Mouse (Mus musculus): Measurements from ENCODE around the gene Dntt. TPM values are rescaled to one million over a fixed set of nuclear protein-coding genes. Genes with fewer than 3 reads are reported as not detected.
A peak's percentile ranks its signal among the peaks of the same experiment; 100 is the strongest.

Gene Dntt
- total RNA-seq, 4 experiments from 2014 or later = 0.13 to 0.16 TPM; not detected in 2

DNA sequence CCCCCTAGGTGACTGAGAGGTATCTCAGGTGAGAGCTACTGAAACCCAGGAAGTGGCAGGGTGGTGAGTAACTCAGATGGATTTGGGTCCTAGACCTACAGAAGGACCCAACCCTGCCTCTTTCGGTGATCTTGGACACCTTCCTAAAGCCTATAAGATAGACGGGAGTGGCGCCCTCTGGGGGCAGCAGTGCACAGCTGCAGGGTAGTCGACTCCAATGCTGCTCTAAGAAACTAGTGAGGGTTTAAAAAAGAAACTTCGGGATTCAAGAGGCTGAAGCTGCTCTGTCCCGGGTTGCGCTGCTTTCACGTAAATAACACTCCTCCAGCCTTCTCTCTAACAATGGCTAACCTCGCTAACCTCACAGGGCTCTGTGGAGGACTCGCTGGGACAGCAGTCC, 24.5 kb downstream of the Dntt start:
- no peak for DNase-seq (ENCODE audit: low spot score in 2 of 2)

DNA sequence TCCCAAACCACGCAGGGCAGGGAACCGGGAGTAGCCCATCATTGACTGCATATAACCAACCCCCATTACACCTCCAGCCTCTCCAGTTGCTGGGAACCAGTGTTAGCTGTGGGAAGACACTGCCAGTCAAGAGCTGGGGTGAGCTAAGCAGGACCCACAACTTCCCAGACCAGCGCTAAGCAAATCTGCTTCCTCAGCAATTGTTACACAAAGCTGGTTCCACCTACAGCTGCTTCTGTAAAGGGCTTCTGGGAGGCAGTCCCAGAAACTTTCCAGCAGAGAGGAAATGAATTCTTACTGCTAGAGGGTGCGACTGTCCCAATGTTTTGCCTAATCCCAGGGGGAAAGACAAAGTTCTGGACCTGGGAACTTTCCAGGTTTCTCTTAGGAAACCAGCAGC, 25.6 kb downstream of the Dntt start:
- DNase-seq (ENCODE audit: low spot score in 2 of 2) = no peak

DNA sequence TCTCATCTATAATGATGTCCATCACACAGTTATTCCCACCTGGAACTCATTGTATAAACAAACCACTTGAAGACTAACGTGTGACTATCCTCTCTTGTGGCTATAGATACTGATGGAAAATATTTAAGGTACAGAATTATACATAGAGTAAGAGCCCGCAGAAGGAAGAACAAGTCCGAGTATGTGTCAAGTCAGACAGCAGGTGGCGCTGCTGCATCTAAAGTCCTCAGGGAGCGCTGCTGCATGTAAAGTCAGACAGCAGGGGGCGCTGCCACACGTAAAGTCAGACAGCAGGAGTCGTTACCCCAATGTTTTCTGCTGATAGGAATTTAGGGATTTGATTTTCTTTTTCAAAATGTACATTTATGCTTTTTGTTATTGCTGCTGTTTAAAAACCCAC, 42.4 kb downstream of the Dntt start:
- DNase-seq (ENCODE audit: low spot score in 2 of 2) = peak; percentile 63 to 68

DNA sequence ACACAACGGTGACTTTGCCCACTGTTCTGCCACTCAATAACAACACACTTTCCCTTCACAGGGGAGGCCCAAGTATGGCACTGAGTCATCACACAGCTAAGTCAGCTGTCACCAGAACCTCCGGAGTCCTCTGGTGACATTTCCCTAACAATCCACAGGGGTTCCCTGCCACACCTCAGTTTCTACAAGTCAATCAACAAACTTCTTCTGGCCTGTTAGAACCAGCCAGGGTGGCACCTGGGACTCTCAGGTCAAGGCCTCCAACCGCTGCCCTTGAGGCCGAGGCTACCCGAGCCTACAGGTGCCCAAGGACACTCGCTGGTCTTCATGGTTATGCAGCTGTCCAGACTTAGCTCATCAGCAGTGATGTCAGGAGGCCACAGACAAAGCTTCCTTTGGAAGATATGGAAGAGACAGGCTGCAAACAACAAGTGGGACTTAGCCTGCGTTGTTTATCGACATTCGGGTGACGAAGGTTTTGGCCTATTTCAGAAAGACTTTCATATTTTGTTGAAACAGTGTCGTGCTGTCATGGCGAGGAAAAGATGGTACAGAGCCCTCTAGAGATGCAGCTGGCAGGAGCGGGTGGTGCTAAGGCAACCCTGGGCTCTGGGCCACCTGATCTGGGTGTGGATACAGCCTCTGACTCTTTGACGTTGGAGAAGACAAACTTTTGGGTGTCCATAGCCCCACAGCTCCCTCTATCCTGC, 44.8 kb downstream of the Dntt start:
- DNase-seq (ENCODE audit: low spot score in 2 of 2) = no peak

DNA sequence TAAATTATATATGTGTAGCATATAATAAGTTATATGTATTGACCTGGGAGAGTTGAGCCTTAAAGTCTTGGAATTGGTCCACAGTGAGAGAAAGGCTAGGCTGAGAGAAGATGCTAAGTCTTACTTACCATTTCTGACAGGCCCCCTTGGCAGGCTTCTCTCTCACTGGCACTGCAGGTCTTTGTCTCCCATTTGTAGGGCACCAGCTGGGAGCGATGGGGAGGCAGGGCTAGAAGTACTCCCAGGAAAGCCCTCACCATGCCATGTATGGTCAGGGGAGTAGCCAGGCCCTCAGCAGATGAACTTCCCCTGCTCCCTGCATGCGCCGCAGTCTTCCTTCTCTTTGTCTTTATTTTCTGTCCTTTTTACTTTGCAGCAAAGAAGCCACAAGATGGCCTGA, 47.8 kb downstream of the Dntt start, which contains the start of gene Opalin:
TSS of gene Opalin (minus strand) at position 208 of the 400 bp plus-strand sequence.
- no peak for DNase-seq (ENCODE audit: low spot score in 2 of 2)

DNA sequence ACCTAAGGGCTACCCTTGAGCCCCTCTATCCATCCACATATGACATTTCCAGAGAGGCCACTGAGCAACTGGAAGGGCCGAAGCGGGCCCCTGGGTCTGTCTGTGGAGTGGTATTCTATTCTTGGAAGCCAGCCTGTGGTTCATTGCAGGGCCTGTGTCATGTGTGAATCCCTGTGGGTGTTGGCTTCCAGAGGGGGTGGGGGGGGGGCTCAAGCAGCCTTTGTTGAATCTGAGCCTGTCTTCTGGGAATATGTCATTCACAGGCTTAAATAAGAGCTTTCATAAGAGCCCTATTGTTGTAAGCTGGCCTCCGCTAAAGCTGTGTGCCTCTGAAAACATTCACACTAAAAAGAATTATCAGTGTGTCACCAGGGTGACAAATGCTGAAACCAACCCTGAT, 52.5 kb downstream of the Dntt start:
- no peak for DNase-seq (ENCODE audit: low spot score in 2 of 2)

DNA sequence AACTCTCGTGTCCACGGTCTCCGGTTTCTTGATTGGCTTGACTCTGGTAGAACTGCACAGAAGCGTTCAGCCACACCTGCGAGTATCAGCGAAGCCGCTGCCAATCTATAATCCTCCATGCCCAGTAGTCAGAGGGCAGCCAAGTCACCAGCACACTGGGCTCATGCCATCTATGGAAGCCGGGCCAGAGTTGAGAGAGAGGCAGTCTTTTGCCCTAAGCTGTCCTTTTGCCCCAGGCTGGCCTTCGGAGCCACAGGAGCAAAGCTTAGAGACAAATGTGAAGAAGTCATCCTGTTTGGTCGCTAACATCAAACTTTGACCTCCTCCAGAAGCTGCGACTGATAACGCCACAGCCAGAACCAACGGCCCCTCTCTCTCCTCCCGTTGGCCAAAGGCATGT, 54.6 kb downstream of the Dntt start:
- DNase-seq (ENCODE audit: low spot score in 2 of 2) = no peak

DNA sequence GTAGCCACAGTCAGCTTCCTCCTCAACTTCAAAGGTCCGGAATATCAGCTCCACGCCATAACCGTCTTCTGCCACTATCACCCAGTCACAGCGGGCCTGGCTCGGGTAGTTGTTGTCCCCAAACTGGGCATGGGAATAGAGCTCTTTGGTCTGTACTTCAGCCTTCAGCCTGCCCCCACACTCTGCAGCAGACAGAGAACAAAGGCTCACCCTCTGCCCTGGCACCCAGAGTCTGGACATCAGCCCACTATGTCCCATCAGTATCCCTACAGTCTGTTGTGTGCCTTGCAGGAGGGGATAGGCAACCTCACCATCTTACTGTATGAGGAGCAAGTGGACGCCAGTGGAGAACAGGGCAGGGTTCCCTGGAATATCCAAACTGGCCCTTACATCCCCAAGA, 57.2 kb downstream of the Dntt start:
- DNase-seq (ENCODE audit: low spot score in 2 of 2) = no peak

DNA sequence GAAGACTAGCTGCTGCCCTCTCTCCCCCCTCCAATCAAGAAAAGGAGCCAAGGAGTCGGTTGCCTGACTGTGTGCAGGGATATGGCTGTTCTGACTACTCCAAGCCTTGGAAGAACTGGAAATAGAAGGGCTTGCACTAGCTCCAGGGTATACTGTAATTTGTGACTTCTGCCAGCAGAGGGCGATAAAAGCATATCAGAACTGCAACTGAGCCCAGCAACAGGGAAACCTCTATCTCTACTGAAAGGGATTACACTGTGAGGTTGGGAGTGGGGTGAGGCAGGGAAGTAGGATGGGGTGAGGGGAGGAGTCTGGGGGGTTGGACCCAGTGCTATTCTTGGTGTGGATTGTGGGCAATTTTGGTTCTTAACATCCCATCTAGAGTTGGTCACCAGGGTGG, 57.6 kb downstream of the Dntt start:
- DNase-seq (ENCODE audit: low spot score in 2 of 2) = peak; percentile 43

DNA sequence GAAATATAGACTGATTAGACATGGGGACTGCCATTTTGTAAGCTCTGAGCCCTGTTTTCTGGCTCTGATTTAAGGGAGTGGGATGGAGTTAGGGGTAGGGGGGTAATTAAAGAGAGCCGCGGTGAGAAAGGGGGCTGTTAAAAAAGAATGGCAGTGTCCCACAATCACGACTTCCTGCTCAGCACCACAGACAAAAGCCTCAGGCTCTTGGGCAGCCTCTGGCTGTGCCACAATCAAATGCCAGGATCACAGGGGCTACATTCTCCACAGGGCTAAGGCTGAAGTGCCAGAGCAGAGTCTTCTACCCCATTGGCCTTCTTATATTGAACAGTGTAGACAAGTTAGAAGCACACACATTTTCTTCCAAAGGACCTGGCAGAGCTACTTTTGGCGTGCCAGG, 58.8 kb downstream of the Dntt start:
- DNase-seq (ENCODE audit: low spot score in 2 of 2) = no peak

DNA sequence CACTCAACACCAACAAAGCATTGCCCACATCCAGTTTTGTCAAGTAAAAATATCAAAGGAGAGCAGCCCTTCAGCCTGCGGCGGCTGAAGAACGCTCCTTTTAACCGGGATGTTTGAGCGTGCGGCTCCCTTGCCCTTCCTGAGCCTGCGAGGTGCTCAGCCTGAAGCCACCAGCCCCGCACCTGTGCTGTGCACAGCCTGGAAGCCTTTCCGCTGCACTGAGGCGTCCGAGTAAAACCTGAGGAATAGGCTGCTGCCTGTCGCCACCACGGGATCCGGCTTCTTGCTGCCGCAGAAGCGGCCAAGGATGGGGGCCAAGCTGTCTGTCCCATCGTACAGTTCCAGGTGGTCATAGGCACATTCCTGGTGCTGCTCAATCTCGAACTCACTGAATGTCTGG, 59.4 kb downstream of the Dntt start:
- DNase-seq (ENCODE audit: low spot score in 2 of 2) = no peak

DNA sequence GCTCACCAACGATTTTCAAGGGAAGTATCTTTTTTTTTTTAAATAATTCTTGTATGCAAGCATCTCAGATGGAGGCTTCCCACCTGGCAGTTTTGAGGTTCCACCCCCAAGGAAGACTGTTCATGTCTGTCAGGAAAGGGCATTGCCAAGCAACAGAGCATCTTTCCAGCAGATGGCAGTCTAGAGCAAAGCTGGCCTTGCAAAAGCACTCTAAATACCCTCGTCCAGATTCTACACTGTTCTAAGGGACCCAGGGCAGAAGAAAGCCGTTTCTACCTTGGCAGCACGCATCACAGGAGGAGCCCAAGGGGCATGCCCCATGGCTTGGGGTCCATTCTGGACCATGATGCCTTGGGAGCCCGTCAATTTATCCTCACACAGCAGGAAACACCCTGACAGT, 60.8 kb downstream of the Dntt start:
- DNase-seq (ENCODE audit: low spot score in 2 of 2) = no peak

DNA sequence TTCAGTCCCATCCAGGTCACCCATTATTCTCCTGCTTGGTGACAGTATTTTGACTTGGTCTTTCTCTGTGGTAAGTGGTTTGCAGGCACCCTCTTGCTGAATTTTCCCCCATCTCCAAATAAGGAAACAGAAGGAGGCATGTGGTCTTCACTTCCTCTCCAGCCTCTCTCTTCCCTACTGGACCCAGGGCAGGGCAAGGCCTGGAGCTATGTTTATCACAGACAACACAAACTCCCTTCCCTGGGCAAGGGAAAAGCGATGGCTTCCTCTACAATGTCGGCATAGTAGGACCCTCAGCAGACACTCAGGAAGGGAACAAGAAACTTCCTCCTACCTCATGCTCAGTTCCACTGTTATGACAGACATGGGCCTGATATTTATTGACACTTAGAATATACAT, 62.8 kb downstream of the Dntt start:
- DNase-seq (ENCODE audit: low spot score in 2 of 2) = no peak

DNA sequence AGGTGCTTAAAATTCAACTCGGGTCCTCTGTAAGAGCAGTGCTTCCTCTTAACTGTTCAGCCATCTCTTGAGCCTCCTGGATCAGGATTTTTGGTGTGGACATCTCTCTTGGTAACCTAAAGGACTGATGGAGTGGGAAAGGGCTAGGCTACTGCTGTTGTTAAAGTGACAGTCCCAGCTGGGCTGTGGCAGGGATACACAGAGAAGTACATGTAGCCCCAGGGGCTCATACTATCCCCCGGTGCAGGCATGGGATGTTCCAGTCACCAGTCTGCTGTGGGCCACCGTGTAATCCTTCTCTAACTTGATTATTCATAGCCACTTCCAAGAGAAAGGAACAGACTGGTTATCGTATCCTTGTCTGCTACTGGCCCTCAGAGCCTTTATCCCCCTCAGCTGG, 68.0 kb downstream of the Dntt start:
- no peak for DNase-seq (ENCODE audit: low spot score in 2 of 2)

DNA sequence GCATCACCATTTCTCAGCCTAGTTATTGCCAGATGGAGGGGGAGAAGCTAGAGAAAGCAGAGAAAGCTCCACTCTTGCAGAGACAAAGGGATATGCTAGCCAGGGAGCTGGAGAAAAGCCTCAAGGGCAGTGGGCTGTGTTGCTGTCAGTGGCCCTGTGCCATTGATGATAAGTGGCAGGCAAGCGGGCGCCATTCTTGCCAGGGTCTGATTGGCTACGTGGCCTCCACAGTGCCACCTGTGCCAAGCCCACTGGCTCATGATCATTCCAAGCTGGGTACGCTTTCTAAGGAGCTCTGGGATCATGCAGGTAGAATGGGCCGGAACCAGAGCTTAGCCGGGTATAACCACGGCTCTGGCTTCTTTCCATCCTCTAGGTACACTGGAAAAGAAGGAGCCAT, 71.8 kb downstream of the Dntt start:
- no peak for DNase-seq (ENCODE audit: low spot score in 2 of 2)

DNA sequence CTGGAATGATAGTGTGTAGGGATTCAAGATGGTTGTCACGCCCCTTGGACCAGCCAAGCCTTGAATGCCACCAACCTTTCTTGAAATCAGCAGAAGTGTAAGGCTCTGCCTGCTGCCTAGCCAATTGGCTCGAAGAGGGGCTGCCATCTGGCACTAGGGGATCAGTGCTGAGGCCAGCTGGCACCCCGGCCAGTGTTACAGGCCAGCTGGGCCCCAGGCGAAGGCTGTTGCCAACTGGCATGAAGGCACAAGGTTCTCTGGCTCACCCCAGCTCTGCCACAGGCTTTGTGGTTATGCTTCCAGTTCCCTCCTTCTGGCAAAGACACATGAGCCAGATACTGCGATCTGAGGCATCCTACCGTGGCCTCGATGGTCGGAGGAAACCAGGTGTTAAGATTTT, 72.3 kb downstream of the Dntt start:
- DNase-seq (ENCODE audit: low spot score in 2 of 2) = peak; percentile 65 to 84

DNA sequence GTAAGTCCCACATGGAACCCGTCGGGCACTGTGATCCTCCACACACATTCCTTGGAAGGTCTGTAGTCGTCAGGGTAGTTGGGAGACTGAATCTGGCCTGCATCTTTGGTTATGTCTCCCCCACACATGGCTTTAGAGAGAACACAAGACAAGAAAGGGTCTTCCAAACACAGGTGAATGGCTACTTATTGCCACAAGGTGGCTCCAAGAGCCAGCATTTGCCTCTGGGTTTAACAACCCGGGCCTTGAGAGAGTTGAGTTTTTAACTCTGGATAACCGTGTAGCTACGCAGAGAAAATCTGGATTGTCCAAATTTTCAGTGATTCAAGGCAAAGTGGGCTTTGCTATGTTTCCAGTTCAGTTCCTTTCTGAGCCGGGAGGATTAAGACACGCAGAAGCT, 75.8 kb downstream of the Dntt start:
- DNase-seq (ENCODE audit: low spot score in 2 of 2) = no peak

DNA sequence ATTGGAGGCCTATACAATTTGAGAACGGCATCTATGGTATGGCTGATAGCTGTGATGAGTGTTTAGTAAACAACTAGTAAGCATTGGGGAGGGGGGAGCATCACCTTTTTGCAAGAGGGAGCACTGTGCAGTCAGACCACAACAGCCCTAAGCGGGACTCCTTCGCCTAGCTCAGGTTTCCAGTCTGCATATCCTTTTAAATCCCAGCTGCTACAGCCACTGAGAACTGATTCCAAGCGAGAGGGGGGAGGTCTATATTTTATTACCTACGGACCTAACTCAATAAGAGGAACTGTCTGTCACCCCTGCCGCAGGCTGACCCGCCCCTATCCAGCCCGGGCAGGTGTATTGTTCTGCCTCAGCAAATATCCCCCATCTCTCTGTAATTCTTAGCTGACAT, 78.5 kb downstream of the Dntt start:
- no peak for DNase-seq (ENCODE audit: low spot score in 2 of 2)

DNA sequence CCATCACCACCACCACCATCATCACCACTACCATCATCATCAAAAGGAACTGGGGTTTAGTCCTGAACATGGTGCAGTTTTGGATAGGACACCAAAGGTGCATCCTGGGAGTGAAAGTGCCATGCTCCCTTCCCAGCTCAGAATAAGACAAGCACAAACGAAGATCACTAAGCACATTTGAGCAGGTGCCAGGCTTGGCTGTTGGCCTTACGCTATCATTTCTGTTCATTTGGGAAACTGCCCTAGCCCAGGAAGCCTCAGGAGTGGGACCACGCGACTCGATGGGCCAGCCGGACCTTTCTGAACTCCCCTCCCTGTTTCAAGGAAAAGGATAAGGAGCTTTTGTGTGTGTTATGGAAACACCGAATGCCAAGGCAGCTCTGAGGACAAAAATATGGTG, 79.6 kb downstream of the Dntt start:
- no peak for DNase-seq (ENCODE audit: low spot score in 2 of 2)

Other genes with a start within 250 kb of the Dntt start
- gene Ccnj, start 198.0 kb upstream of the Dntt start, total RNA-seq (2022) = 1 to 10 TPM; 2.0 to 3.3 (median 2.8) TPM
- 1 to 10 TPM; 4.5 to 6.6 (median 5.1) TPM for gene Zfp518a, start 134.6 kb upstream of the Dntt start, total RNA-seq (2022)
- 1 to 10 TPM in 2 of 4 experiments, under 1 TPM in 2; 0.83 to 1.1 (median 1.0) TPM for gene Blnk, start 34.7 kb upstream of the Dntt start, total RNA-seq (2022)
- not detected for gene Opalin, start 47.8 kb downstream of the Dntt start, total RNA-seq (2022)
- under 1 TPM in 1 of 4 experiments, not detected in 3; 0.07 TPM for gene Tll2, start 177.6 kb downstream of the Dntt start, total RNA-seq (2022)
- 10 to 100 TPM; 57.3 to 70.7 (median 66.5) TPM for gene Tm9sf3, start 234.7 kb downstream of the Dntt start, total RNA-seq (2022)